Mouse (Mus musculus) heart, embryonic 12.5 days (tissue): Measurements from ENCODE around the gene Pim3. TPM values are rescaled to one million over a fixed set of nuclear protein-coding genes. Genes with fewer than 3 reads are reported as not detected.
A peak's percentile ranks its signal among the peaks of the same experiment; 100 is the strongest.

Experiments
- ATAC-seq: fragments of 200-750 bp; cut with Nextera tagmentation; 2 replicates; pipeline ENCODE4 v1.8.0; 2017; ENCODE audit warnings: moderate TSS enrichment, moderate library complexity; ENCODE audit not compliant: insufficient number of reproducible peaks, low FRiP score
- H3K27ac ChIP-seq: fragments of 300-500 bp; sonication (generic); 2 replicates; pipeline ENCODE4 v1.5.1; 2016; ENCODE audit warnings: mild to moderate bottlenecking, moderate library complexity; ENCODE audit not compliant: poor library complexity, severe bottlenecking
- H3K27me3 ChIP-seq: fragments of 300-500 bp; sonication (generic); replicated peaks from 2 replicates; pipeline ENCODE4 v1.6.1; 2016; ENCODE audit warnings: mild to moderate bottlenecking, moderate library complexity
- H3K36me3 ChIP-seq: fragments of 300-500 bp; sonication (generic); 2 replicates; pipeline ENCODE4 v1.6.1; 2016; ENCODE audit warnings: mild to moderate bottlenecking, moderate library complexity
- H3K4me1 ChIP-seq: fragments of 300-500 bp; sonication (generic); replicated peaks from 2 replicates; pipeline ENCODE4 v1.6.1; 2016; ENCODE audit warnings: mild to moderate bottlenecking
- H3K4me2 ChIP-seq: fragments of 300-500 bp; sonication (generic); 2 replicates; pipeline ENCODE4 v1.6.1; 2016; ENCODE audit warnings: mild to moderate bottlenecking, moderate library complexity
- H3K4me3 ChIP-seq: fragments of 300-500 bp; sonication (generic); 2 replicates; pipeline ENCODE4 v1.5.1; 2016; ENCODE audit warnings: mild to moderate bottlenecking
- H3K9ac ChIP-seq: fragments of 300-500 bp; sonication (generic); 2 replicates; pipeline ENCODE4 v1.6.1; 2016; ENCODE audit warnings: mild to moderate bottlenecking, moderate library complexity
- H3K9me3 ChIP-seq: fragments of 300-500 bp; sonication (generic); replicated peaks from 2 replicates; pipeline ENCODE4 v1.6.1; 2016; ENCODE audit warnings: mild to moderate bottlenecking, moderate library complexity
- WGBS: fragments of 180-500 bp; shearing (Covaris S2); methylation state at CpG from one replicate; pipeline ENCODE4 v1.1.7; 2016; 5-methylcytosine and 5-hydroxymethylcytosine counted together
- polyA plus RNA-seq: library from polyadenylated mRNA; unstranded; fragments of >200 nt; fragmentation: Nextera tagmentation; extraction: Ambion mirVana; gene quantifications from 2 replicates; pipeline ENCODE4 v1.2.1, GENCODE M21; 2016

Pim3 gene
- polyA plus RNA-seq, 1 experiment from 2014 or later: 68.1 TPM

DNA sequence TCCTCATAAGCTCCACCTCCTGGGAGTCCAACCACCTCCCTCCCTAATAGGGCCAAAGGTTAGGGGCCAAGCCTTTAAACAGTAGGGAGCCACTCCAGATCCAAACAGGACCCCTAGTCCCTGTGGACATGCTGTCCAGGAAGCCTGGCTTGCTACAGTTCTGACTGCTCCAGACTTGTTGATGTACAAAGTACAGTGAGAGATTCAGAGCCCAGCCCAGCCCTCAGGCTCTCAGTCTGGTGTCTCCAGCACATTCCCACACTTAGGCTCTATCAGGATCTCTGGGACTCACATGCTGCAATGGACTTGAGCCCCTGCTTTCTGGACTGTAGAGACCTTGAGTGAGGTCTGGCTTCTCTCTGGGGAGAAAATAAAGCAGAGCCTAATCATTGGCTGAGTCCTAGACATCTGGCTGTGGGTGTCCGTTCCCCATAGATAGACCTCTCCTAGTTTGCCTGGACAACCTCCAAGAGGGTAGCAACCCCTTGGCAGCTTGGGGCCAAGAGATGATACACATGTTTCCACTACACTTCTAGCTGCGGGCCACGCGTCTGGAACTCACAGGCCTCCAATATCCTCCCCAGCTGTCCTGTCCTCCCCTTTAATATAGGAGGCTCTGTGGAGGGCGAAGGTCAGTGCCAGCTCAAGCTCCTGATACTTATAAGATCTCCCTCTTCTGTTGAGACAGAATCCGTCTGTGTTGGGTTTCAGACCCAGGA is 6.2 kb downstream of the Pim3 start:
- peak; percentile 17; the same call in 1 of the 2 replicates for ATAC-seq
- Histone ChIP-seq H3K36me3 (peaks cover 29% of the 10 kb centered on the region), H3K9me3 (no peaks in the 10 kb centered on the region), H3K4me1 (peaks cover 48% of the 10 kb centered on the region), H3K9ac (no peak overlapping the region), H3K27me3 (no peaks in the 10 kb centered on the region), H3K4me3 (no peak overlapping the region), H3K4me2 (peak overlapping the region; percentile 96), H3K27ac (peak overlapping the region; percentile 93)
- 50% methylated on average over 6 of the region's 6 CpGs for WGBS

DNA sequence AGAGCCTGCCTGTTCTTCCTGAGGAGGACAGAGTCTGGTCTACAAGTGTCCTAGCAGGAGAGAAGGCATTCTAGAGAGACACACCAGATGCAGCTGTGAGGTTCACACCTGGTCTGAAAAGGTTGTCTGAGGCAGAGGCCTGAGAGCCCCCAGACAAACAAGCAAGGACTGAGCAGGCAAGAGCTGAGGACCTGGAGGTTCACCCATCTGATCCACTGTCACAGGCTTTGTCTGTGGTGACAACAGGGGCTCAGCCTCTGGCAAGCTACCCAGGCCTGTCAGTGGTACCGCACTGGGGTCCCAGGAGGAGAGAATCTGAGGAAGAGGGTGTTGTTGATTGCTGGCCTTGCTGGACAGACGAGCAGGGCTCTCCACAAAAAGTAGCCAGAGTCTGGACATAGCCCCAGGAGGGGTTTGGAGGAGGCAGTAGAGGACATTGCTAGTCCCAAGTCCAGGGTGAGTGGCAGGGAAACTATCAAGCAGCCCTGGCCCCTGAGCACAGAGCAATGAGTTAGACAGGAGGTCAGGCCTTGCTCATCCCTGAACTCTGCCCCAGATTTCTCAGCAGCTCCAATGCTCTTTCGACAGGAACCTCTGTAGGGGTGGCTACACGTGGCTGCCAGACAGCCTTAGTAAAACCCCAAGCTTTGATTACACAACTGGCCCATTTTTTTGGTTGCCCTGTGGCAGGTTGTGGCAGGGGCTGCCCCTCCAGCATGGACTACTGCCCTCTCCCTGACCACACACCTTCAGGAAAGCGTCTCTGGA is 8.6 kb downstream of the Pim3 start:
- no peaks in the 10 kb centered on the region for H3K9me3 ChIP-seq
- WGBS: 66% methylated on average over 5 of the region's 5 CpGs
- H3K4me1 ChIP-seq: peaks cover 34% of the 10 kb centered on the region
- H3K9ac ChIP-seq: no peak overlapping the region
- no peaks in the 10 kb centered on the region for H3K27me3 ChIP-seq
- no peak overlapping the region for H3K4me3 ChIP-seq
- ATAC-seq: no peak
- H3K36me3 ChIP-seq: peaks cover 14% of the 10 kb centered on the region
- no peak overlapping the region for H3K4me2 ChIP-seq
- H3K27ac ChIP-seq: no peak overlapping the region

DNA sequence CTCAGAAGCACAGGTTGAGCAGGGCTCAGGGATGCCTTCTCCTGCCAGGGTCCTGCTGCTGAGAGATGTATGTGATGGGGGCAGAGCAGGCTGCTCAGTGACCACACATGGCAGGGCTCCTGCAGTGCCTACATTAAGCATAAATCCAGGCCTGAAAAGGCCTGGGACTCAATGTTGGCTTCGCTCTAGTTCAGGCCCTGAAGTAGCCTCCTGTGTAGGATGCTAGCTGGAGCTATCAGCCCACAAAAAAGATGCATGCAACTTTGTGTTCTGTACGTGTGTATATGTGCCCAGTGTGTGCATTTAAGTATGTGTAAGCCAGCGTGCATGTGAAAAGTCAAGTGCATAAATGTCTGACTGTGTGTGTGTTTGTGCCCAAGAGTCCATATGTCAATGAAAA is 12.1 kb downstream of the Pim3 start:
- no peak for ATAC-seq
- H3K9me3 ChIP-seq: no peaks in the 10 kb centered on the region
- peaks cover 11% of the 10 kb centered on the region for H3K4me1 ChIP-seq
- no peak overlapping the region for H3K4me3 ChIP-seq
- no peaks in the 10 kb centered on the region for H3K36me3 ChIP-seq
- H3K4me2 ChIP-seq: no peak overlapping the region
- no peak overlapping the region for H3K27ac ChIP-seq
- no peak overlapping the region for H3K9ac ChIP-seq
- WGBS: 84% methylated on average over 3 of the region's 3 CpGs
- H3K27me3 ChIP-seq: no peaks in the 10 kb centered on the region

GRCm38 (mm10) chr15:88874477-88874876 is 12.5 kb downstream of the Pim3 start:
- H3K27me3 ChIP-seq: no peaks in the 10 kb centered on the region
- 91% methylated on average over 6 of the region's 6 CpGs for WGBS
- H3K27ac ChIP-seq: no peak overlapping the region
- H3K9ac ChIP-seq: no peak overlapping the region
- H3K4me3 ChIP-seq: no peak overlapping the region
- peaks cover 11% of the 10 kb centered on the region for H3K4me1 ChIP-seq
- no peaks in the 10 kb centered on the region for H3K9me3 ChIP-seq
- ATAC-seq: no peak
- H3K4me2 ChIP-seq: no peak overlapping the region
- no peaks in the 10 kb centered on the region for H3K36me3 ChIP-seq

DNA sequence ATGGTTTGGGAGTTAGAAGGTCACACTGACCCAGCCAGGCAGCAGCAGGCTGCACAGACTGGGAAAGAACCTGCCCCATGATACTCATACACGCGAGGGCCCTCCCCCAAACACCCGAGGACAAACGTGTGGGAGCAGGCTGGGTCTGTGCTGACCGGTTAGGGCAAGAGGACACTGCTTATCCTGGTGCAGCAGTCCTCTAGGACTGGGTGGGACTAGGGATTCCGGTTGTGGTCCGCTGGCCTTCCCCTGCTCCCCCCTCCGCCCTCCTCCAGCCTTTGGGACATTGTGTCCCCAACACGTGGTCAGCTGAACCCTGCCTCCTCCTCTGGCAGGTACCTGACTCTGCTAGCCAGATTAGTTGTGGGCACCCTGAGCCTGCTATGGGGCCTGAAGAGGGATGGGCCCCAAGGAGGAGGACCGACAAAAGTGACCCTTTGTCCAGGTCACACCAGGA is 13.7 kb downstream of the Pim3 start:
- no peak overlapping the region for H3K27ac ChIP-seq
- no peak overlapping the region for H3K9ac ChIP-seq
- H3K4me1 ChIP-seq: peaks cover 11% of the 10 kb centered on the region
- H3K9me3 ChIP-seq: no peaks in the 10 kb centered on the region
- no peak overlapping the region for H3K4me3 ChIP-seq
- no peaks in the 10 kb centered on the region for H3K36me3 ChIP-seq
- ATAC-seq: peak; percentile 54; the same call in 1 of the 2 replicates
- no peaks in the 10 kb centered on the region for H3K27me3 ChIP-seq
- WGBS: 28% methylated on average over 10 of the region's 10 CpGs
- no peak overlapping the region for H3K4me2 ChIP-seq

- H3K4me2 ChIP-seq: peak overlapping the region; percentile 56
- peak; percentile 38; the same call in 1 of the 2 replicates for ATAC-seq
- H3K36me3 ChIP-seq: no peaks in the 10 kb centered on the region
- no peak overlapping the region for H3K27ac ChIP-seq
- H3K4me1 ChIP-seq: peaks cover 11% of the 10 kb centered on the region
- H3K4me3 ChIP-seq: no peak overlapping the region
- H3K27me3 ChIP-seq: no peaks in the 10 kb centered on the region; the same call in 1 of the 2 replicates
- WGBS: 12% methylated on average over 28 of the region's 28 CpGs
- H3K9me3 ChIP-seq: no peaks in the 10 kb centered on the region
- no peak overlapping the region for H3K9ac ChIP-seq
Observed at GRCm38 (mm10) chr15:88876155-88877020, 14.4 kb downstream of the Pim3 start.

- WGBS: 77% methylated on average over 10 of the region's 10 CpGs
- H3K27me3 ChIP-seq: no peaks in the 10 kb centered on the region; the same call in 1 of the 2 replicates
- H3K36me3 ChIP-seq: no peaks in the 10 kb centered on the region
- H3K4me2 ChIP-seq: no peak overlapping the region
- H3K4me1 ChIP-seq: peaks cover 11% of the 10 kb centered on the region
- no peak for ATAC-seq
- H3K9me3 ChIP-seq: no peaks in the 10 kb centered on the region
- H3K9ac ChIP-seq: no peak overlapping the region
- H3K4me3 ChIP-seq: no peak overlapping the region
- no peak overlapping the region for H3K27ac ChIP-seq
Observed at GRCm38 (mm10) chr15:88877021-88877400, 15.0 kb downstream of the Pim3 start.

GRCm38 (mm10) chr15:88881253-88882044 is 19.5 kb downstream of the Pim3 start:
- Histone ChIP-seq H3K9ac (no peak overlapping the region), H3K27me3 (no peaks in the 10 kb centered on the region; the same call in 1 of the 2 replicates), H3K9me3 (no peaks in the 10 kb centered on the region), H3K4me2 (no peak overlapping the region), H3K4me1 (peaks cover 6% of the 10 kb centered on the region), H3K27ac (no peak overlapping the region), H3K36me3 (no peaks in the 10 kb centered on the region), H3K4me3 (no peak overlapping the region)
- ATAC-seq: no peak
- WGBS: 55% methylated on average over 22 of the region's 22 CpGs

GRCm38 (mm10) chr15:88882851-88883250 is 20.9 kb downstream of the Pim3 start:
- H3K4me1 ChIP-seq: peaks cover 6% of the 10 kb centered on the region
- H3K27me3 ChIP-seq: no peaks in the 10 kb centered on the region; the same call in 1 of the 2 replicates
- 72% methylated on average over 4 of the region's 4 CpGs for WGBS
- no peak overlapping the region for H3K9ac ChIP-seq
- no peak overlapping the region for H3K4me2 ChIP-seq
- H3K4me3 ChIP-seq: no peak overlapping the region
- H3K27ac ChIP-seq: no peak overlapping the region
- no peaks in the 10 kb centered on the region for H3K9me3 ChIP-seq
- ATAC-seq: no peak
- no peaks in the 10 kb centered on the region for H3K36me3 ChIP-seq

DNA sequence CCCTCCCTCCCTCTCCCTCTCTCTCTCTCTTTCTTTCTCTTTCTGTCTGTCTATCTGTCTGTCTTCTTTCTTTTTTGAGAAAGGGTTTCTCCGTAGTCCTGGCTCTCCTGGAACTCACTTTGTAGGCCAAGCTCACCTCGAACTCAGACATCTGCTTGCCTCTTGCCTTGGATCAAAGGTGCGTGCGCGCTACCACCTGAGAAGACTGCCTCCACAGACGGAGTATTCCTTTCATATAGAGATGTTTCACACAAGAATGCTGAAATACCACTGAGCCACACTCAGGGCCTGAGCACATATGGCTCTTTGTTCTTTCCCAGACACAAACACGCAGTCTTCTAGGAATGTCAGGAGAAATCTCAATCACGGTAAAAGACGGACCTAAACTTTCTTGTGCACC is 21.4 kb downstream of the Pim3 start:
- no peak for ATAC-seq
- 85% methylated on average over 9 of the region's 9 CpGs for WGBS

More for the DNA sequence above, 21.4 kb downstream of the Pim3 start:
- peaks cover 6% of the 10 kb centered on the region for H3K4me1 ChIP-seq
- no peak overlapping the region for H3K27ac ChIP-seq
- H3K4me3 ChIP-seq: no peak overlapping the region
- no peaks in the 10 kb centered on the region for H3K36me3 ChIP-seq
- H3K9me3 ChIP-seq: no peaks in the 10 kb centered on the region
- no peak overlapping the region for H3K4me2 ChIP-seq
- no peak overlapping the region for H3K9ac ChIP-seq
- H3K27me3 ChIP-seq: no peaks in the 10 kb centered on the region; the same call in 1 of the 2 replicates
